In the genomic region with DNA sequence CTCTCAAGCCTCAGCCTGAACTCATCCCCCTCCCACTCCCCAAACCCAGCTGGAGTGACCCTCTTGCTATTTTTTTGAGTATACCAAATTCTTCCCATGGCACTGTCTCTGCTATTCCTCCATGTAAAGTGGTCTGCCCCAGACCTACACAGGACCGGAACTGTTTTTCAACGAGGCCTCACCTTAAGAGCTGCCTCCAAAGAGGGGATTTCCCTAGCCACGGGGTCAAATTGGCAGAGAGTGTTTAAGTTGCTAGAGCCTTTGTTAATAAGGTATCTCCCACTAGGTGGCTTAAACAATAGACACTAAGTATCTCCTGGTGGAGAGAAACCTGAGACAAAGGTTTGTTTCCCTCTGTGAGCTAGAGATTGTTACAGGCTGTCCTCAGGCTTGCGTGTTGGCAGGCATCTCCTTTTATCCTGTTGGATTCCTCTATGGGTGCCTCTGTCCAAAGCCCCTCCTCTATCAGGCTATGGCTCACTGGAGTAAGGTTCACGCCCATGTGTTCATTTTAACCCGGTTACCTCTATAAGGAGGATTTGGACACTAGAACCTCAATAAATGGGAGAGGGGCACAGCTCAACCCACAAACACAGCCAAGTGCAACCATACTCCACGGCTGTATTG, we compare ENCODE assay signal across 17 mouse cellular contexts. TPM values are rescaled to one million over a fixed set of nuclear protein-coding genes. Genes with fewer than 3 reads are reported as not detected.
DNase-seq lines count a peak whose midpoint lies in the region; ATAC-seq lines count a peak whose summit lies in the region.
"Had no signal": no experiment of that assay in that cellular context is flagged by ENCODE, and none has a peak within 500 bp of the region (broad histone marks: within the 10 kb centered on the region; RNA-seq: fewer than 3 reads in every experiment).

No protein-coding gene starts in this region.

- intact Hi-C loops in heart, postnatal 14 days (cut with DNase I) = loop anchor here (5.0 kb wide), 1 partner anchor 116 kb away; no protein-coding TSS in a partner anchor

- H3K9ac ChIP-seq in heart, embryonic 15.5 days = no peak overlapping the region
- H3K9ac ChIP-seq: neural tube, embryonic 13.5 days had no signal

- no peaks in the 10 kb centered on the region for H3K36me3 ChIP-seq in heart, embryonic 15.5 days
- H3K36me3 ChIP-seq: neural tube, embryonic 13.5 days had no signal

- H3K27me3 ChIP-seq in heart, embryonic 15.5 days = no peaks in the 10 kb centered on the region
- H3K27me3 ChIP-seq: neural tube, embryonic 13.5 days had no signal

- H3K4me3 ChIP-seq in heart, embryonic 15.5 days = no peak overlapping the region
- H3K4me3 ChIP-seq: left cerebral cortex, adult 2 months; neural tube, embryonic 13.5 days had no signal

- 44% methylated on average over 7 of the region's 7 CpGs for WGBS in heart, embryonic 15.5 days

- 0 out of 2 replicates have a peak, but pooled peaks have one; percentile 27 for ATAC-seq in heart, embryonic 15.5 days (replicated peaks; ENCODE audit: insufficient number of reproducible peaks, insufficient read depth, low FRiP score, low read depth)
- peak; percentile 51; the same call in 1 of the 2 replicates for ATAC-seq in neutrophil, adult 5-6 weeks (ENCODE audit: extremely low read depth, insufficient number of reproducible peaks, low FRiP score, poor library complexity, severe bottlenecking)

- H3K9me3 ChIP-seq in heart, embryonic 15.5 days (replicated peaks) = no peaks in the 10 kb centered on the region
- H3K9me3 ChIP-seq: neural tube, embryonic 13.5 days had no signal

- no peak overlapping the region; the same call in 1 of the 2 replicates for H3K27ac ChIP-seq in heart, embryonic 15.5 days
- H3K27ac ChIP-seq: left cerebral cortex, adult 2 months; neural tube, embryonic 13.5 days had no signal

- H3K4me2 ChIP-seq in heart, embryonic 15.5 days = no peak overlapping the region
- H3K4me2 ChIP-seq: neural tube, embryonic 13.5 days had no signal

- peaks cover 37% of the 10 kb centered on the region for H3K4me1 ChIP-seq in heart, embryonic 15.5 days (replicated peaks)

- no peak for DNase-seq in heart, postnatal 14 days
- peak; percentile 29 for DNase-seq in thymus, postnatal 0 days (ENCODE audit: low spot score)
- no peak for DNase-seq in thymus, postnatal 36 days
- peak; percentile 93 for DNase-seq in R1 (ENCODE audit: low read depth, low spot score)
- no peak for DNase-seq in left cerebral cortex, adult 9 months (ENCODE audit: low spot score in 2 of 2)
- no peak for DNase-seq in layer of hippocampus, adult 18-20 months (ENCODE audit: low spot score in 2 of 2)
- DNase-seq: cerebellum, adult 9-10 months; kidney, adult 18-20 months; kidney, postnatal 4 days; liver; midbrain, embryonic 14.5 days had no signal

RNA-seq across cellular contexts. Expression of a gene that starts 33.4 kb away (rescaled TPM):
- polyA plus RNA-seq in heart, embryonic 15.5 days (2015; fragmentation: Nextera tagmentation; extraction: Ambion mirVana) = 0.20 and 3.1 TPM in 2 replicates
- under 1 TPM; 0.22 to 0.54 TPM for total RNA-seq in heart, postnatal 14 days (2021)
- 11.3 and 12.9 TPM in 2 replicates for polyA plus RNA-seq in thymus, postnatal 0 days (2015; fragmentation: Nextera tagmentation; extraction: Ambion mirVana)
- 2.9 and 4.5 TPM in 2 replicates for total RNA-seq in neutrophil, adult 5-6 weeks (2017)
- total RNA-seq in layer of hippocampus, adult 18-20 months (2021) = not detected
- total RNA-seq: left cerebral cortex, adult 2 months had no signal
- polyA plus RNA-seq: embryonic facial prominence, embryonic 11.5 days; forebrain, embryonic 11.5 days; midbrain, embryonic 14.5 days; neural tube, embryonic 13.5 days had no signal

Comparison
In these comparisons a context has a peak if more than half of its experiments do, and no peak if none do; other contexts are left out.
1. DNase-seq: peak in thymus, postnatal 0 days (single experiment) and R1 (single experiment); none in heart, postnatal 14 days (0 of 2), thymus, postnatal 36 days (0 of 2), left cerebral cortex, adult 9 months (0 of 2) and layer of hippocampus, adult 18-20 months (0 of 2).